Mouse (Mus musculus) CH12.LX (cell line): ENCODE results near the gene Brd2.

Source experiments
- CHD2 ChIP-seq: IDR thresholded peaks from 2 replicates; pipeline ENCODE4 v1.6.1; 2011; ENCODE audit warnings: low read length, improper control_type of control experiment
- CTCF ChIP-seq, 2 experiments: IDR thresholded peaks in 1 of 2; conservative IDR thresholded peaks in 1 of 2; 2 replicates each; pipeline ENCODE4 v1.5.1; 2011 to 2012; ENCODE audit warnings: low read depth in 2 of 2, low read length in 2 of 2, improper control_type of control experiment in 1 of 2, inconsistent platforms in 1 of 2, mild to moderate bottlenecking in 1 of 2, moderate library complexity in 1 of 2
- EP300 ChIP-seq: IDR thresholded peaks from 2 replicates; pipeline ENCODE4 v1.6.1; 2011; ENCODE audit warnings: low read length, improper control_type of control experiment
- GABPA ChIP-seq: IDR thresholded peaks from 2 replicates; pipeline ENCODE4 v1.6.1; 2012; ENCODE audit warnings: low read depth, low read length, improper control_type of control experiment, inconsistent platforms; ENCODE audit not compliant: insufficient replicate concordance
- HCFC1 ChIP-seq: IDR thresholded peaks from 2 replicates; pipeline ENCODE4 v1.6.1; 2012; ENCODE audit warnings: low read depth, mild to moderate bottlenecking, inconsistent platforms, low read length, improper control_type of control experiment
- MEF2A ChIP-seq: IDR thresholded peaks from 2 replicates; pipeline ENCODE4 v1.6.1; 2014; ENCODE audit warnings: low read depth, mild to moderate bottlenecking, inconsistent platforms, low read length, improper control_type of control experiment, borderline replicate concordance
- POLR2A ChIP-seq: IDR thresholded peaks from 2 replicates; pipeline ENCODE4 v1.6.1; 2011; ENCODE audit warnings: low read depth, mild to moderate bottlenecking, improper control_type of control experiment, low read length
- USF1 ChIP-seq: IDR thresholded peaks from 2 replicates; pipeline ENCODE4 v1.6.1; 2014; ENCODE audit warnings: low read depth, mild to moderate bottlenecking, inconsistent platforms, low read length, improper control_type of control experiment
- ZC3H11A ChIP-seq: IDR thresholded peaks from 2 replicates; pipeline ENCODE4 v1.6.1; 2012; ENCODE audit warnings: low read depth, mild to moderate bottlenecking, inconsistent platforms, low read length, improper control_type of control experiment
- ZNF384 ChIP-seq: IDR thresholded peaks from 2 replicates; pipeline ENCODE4 v1.6.1; 2012; ENCODE audit warnings: low read depth, low read length, improper control_type of control experiment, inconsistent platforms

DNA sequence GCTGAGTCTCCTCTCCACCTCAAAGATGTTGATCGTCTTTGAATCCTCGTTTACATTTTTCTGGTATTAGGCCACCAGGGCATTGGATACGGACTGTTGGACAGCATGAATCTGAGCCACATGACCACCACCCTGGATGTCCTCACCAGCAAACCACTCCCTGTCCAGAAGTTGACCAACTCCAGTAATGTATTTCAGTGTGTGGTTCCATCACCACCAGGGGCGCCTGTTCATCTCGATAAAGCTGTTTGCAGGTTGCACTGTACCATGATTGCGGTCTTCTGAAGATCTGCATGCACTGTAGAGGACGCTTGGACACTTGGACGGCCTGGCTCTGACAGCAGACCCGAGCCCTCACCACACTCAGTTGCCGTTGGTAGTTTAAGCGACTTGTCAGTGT lies 10.9 kb upstream of the Brd2 start:
- TF ChIP-seq CTCF (conservative IDR thresholded peaks at IDR 0.05 in 1 of 2, IDR thresholded peaks at IDR 0.05 in 1 of 2; ENCODE audit: low read depth in 2 of 2, low read length in 2 of 2) (peak; percentile 28 to 59), USF1 (no peak), POLR2A (no peak), CHD2 (no peak), ZC3H11A (no peak), EP300 (no peak), HCFC1 (no peak), ZNF384 (no peak), GABPA (no peak), MEF2A (no peak)
